Mouse (Mus musculus): ENCODE measurements at regions not wholly inside any gene's neighbourhood (a gene's known extent, or its start where the extent isn't known, plus 50 kb on each side); places are given as distances from the start of the nearest gene placed in this dataset.

DNA sequence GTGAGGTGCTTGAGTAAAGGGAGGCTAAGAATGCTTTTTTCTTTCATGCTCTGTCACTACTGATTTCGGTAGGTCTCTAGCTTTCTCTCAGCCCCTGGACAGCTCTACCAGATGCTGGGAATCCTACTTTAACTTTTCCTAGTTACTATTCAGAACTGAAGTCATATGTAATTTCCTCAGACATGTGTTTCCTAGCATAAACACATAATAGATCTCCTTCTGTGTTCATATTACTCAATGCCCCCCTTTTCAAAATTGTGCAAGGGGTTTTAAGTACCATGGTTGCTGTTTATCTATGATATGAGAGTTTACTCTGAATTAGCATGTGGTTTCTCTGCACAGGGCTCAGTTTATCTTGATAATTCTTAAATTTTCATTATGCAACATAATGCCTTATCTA lies 1472.5 kb downstream of the Olfm4 start:
- no peak for DNase-seq

DNA sequence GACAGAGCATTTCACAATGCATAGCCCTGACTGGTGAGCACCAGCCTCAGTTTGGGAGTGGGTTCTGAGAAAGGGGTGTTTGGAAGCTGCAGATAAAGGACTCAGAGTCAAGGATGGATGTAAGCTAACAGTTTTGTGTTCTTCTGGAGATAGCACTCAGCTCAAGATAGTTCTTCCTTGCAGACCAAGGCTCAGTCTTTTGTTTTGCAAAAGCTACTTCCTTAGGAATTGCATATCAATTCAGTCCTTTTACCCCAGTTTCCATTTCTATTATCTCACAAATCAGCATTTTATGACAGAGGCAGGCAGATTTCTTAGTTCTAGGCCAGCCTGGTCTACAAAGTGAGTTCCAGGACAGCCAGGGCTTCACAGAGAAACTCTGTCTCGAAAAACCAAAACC lies 1495.4 kb downstream of the Olfm4 start:
- no peak for DNase-seq

DNA sequence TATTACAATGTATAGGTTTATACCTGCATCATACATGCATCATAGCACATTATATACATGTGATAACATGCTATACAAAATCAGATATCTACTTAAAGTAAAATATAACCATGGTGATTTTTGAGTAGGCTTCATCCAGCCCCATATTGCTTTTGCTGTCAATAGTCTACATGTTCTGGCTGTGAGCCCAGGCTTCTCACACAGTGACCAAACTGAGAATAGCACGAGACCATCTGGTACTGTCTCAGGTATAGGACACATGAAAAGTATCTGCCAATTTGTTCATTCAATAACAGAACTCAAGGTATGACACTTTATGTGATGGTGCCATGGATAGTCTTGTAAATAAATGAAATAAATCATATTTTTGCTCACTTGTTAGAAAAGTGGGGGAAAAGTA lies 1499.7 kb downstream of the Olfm4 start:
- peak; percentile 19 for DNase-seq

DNA sequence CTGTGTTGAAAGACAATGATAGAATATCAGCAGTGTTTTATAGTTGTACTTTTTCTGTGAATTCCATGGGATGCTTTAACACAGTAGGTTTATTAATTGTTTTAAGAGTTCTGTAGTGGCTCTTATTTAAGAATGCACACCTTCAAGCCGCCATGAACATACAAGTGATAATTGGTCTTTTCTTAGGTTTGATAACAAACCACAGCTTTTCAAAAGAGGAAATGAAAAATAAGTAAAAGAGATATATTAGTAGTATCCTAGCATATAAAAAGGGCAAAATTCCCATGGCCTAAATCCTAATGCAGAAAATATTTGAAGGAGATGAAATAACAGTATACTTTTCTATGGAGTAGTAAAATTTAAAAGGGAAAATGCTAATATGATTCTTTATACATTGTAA lies 1525.1 kb downstream of the Olfm4 start:
- DNase-seq: no peak
